Mouse (Mus musculus) stomach, embryonic 15.5 days (tissue): ENCODE measurements around the gene Itgad. TPM values are rescaled to one million over a fixed set of nuclear protein-coding genes. Genes with fewer than 3 reads are reported as not detected.

Experiments used
- ATAC-seq: fragments of 200-750 bp; cut with Nextera tagmentation; 2 replicates; pipeline ENCODE4 v1.8.0; 2017; ENCODE audit warnings: low read depth, moderate number of reproducible peaks, moderate TSS enrichment; ENCODE audit not compliant: insufficient read depth, low FRiP score
- H3K27ac ChIP-seq: fragments of 300-500 bp; sonication (generic); 2 replicates; pipeline ENCODE4 v1.5.1; 2015; ENCODE audit warnings: mild to moderate bottlenecking, inconsistent platforms
- H3K27me3 ChIP-seq: fragments of 300-500 bp; sonication (generic); replicated peaks from 2 replicates; pipeline ENCODE4 v1.6.1; 2015; ENCODE audit warnings: inconsistent platforms
- H3K36me3 ChIP-seq: fragments of 300-500 bp; sonication (generic); 2 replicates; pipeline ENCODE4 v1.6.1; 2015; ENCODE audit warnings: inconsistent platforms
- H3K4me1 ChIP-seq: fragments of 300-500 bp; sonication (generic); 2 replicates; pipeline ENCODE4 v1.6.1; 2015; ENCODE audit warnings: inconsistent platforms
- H3K4me2 ChIP-seq: fragments of 300-500 bp; sonication (generic); 2 replicates; pipeline ENCODE4 v1.6.1; 2015; ENCODE audit warnings: mild to moderate bottlenecking, inconsistent platforms
- H3K4me3 ChIP-seq: fragments of 300-500 bp; sonication (generic); replicated peaks from 2 replicates; pipeline ENCODE4 v1.5.1; 2015; ENCODE audit warnings: inconsistent platforms
- H3K9ac ChIP-seq: fragments of 300-500 bp; sonication (generic); 2 replicates; pipeline ENCODE4 v1.6.1; 2015; ENCODE audit warnings: inconsistent platforms
- H3K9me3 ChIP-seq: fragments of 300-500 bp; sonication (generic); 2 replicates; pipeline ENCODE4 v1.6.1; 2016; ENCODE audit warnings: inconsistent platforms
- WGBS: fragments of 180-500 bp; shearing (Covaris S2); methylation state at CpG from one replicate; pipeline ENCODE4 v1.1.7; 2015; 5-methylcytosine and 5-hydroxymethylcytosine counted together
- polyA plus RNA-seq: library from polyadenylated mRNA; unstranded; fragments of >200 nt; fragmentation: Nextera tagmentation; extraction: Ambion mirVana; gene quantifications from 2 replicates; pipeline ENCODE4 v1.2.1, GENCODE M21; 2015

Gene Itgad
- polyA plus RNA-seq, 1 experiment from 2014 or later, result not detected

DNA sequence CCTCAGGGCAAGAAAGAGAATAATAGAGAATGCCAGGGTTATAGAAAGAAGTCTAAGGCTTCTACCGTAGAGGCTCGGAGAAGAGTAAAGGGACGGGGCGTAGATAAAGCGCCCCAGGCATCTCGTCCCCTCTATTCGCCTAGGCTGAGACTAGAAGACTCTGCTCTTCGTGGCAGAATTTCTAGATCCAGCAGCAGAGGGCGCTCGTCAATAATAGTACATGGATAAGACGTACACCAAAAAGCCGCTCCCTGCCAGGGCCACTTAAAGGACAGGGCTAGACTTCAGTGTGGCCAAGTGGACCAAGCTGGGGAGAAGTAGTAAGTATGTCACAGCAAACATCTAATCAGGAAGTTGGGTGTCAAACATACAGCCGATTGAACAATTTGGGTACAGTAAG lies 93.3 kb downstream of the Itgad start:
- H3K9ac ChIP-seq, result peak overlapping the region; percentile 60; the same call in 1 of the 2 replicates
- H3K4me2 ChIP-seq, result peak overlapping the region; percentile 61
- H3K4me3 ChIP-seq, result peak overlapping the region; percentile 55
- WGBS, result under 1% methylated on average over 13 of the region's 13 CpGs
- no peaks in the 10 kb centered on the region for H3K27me3 ChIP-seq
- no peaks in the 10 kb centered on the region for H3K9me3 ChIP-seq
- peak overlapping the region; percentile 97 for H3K27ac ChIP-seq
- peaks cover 35% of the 10 kb centered on the region for H3K4me1 ChIP-seq
- peaks cover 26% of the 10 kb centered on the region for H3K36me3 ChIP-seq
- peak; percentile 75 for ATAC-seq

GRCm38 (mm10) chr7:128248081-128249042 lies 94.2 kb downstream of the Itgad start:
- Histone ChIP-seq H3K4me2 (peak overlapping the region; percentile 61), H3K9ac (peak overlapping the region; percentile 16; the same call in 1 of the 2 replicates), H3K4me1 (peaks cover 35% of the 10 kb centered on the region), H3K27me3 (no peaks in the 10 kb centered on the region), H3K36me3 (peaks cover 21% of the 10 kb centered on the region), H3K9me3 (no peaks in the 10 kb centered on the region), H3K27ac (no peak overlapping the region; the same call in 1 of the 2 replicates), H3K4me3 (peak overlapping the region; percentile 55)
- 75% methylated on average over 10 of the region's 10 CpGs for WGBS
- no peak for ATAC-seq

- Histone ChIP-seq H3K4me3 (no peak overlapping the region), H3K9ac (no peak overlapping the region), H3K27me3 (no peaks in the 10 kb centered on the region), H3K36me3 (peaks cover 13% of the 10 kb centered on the region; the same call in 1 of the 2 replicates), H3K27ac (no peak overlapping the region), H3K4me2 (peak overlapping the region; percentile 5; the same call in 1 of the 2 replicates), H3K9me3 (no peaks in the 10 kb centered on the region), H3K4me1 (peaks cover 35% of the 10 kb centered on the region)
- no peak for ATAC-seq
- WGBS, result 78% methylated on average over 5 of the region's 5 CpGs
These were observed 95.8 kb downstream of the Itgad start for GRCm38 (mm10) chr7:128249998-128250397.

- H3K27me3 ChIP-seq, result no peaks in the 10 kb centered on the region
- peak overlapping the region; percentile 43 for H3K4me2 ChIP-seq
- 0 out of 2 replicates have a peak, but pooled peaks cover 7% of the 10 kb centered on the region for H3K36me3 ChIP-seq
- no peak for ATAC-seq
- H3K4me1 ChIP-seq, result peaks cover 25% of the 10 kb centered on the region
- no peak overlapping the region for H3K9ac ChIP-seq
- no peaks in the 10 kb centered on the region for H3K9me3 ChIP-seq
- no peak overlapping the region; the same call in 1 of the 2 replicates for H3K4me3 ChIP-seq
- H3K27ac ChIP-seq, result no peak overlapping the region
- WGBS, result 47% methylated on average over 12 of the region's 12 CpGs
These were observed 97.8 kb downstream of the Itgad start for GRCm38 (mm10) chr7:128251946-128252345.

GRCm38 (mm10) chr7:128252609-128253008 lies 98.4 kb downstream of the Itgad start:
- ATAC-seq, result no peak
- Histone ChIP-seq H3K27ac (no peak overlapping the region), H3K4me3 (0 out of 2 replicates have a peak overlapping the region, but pooled peaks have one; percentile 7), H3K4me1 (peaks cover 24% of the 10 kb centered on the region), H3K9me3 (no peaks in the 10 kb centered on the region), H3K36me3 (0 out of 2 replicates have a peak, but pooled peaks cover 7% of the 10 kb centered on the region), H3K27me3 (no peaks in the 10 kb centered on the region), H3K4me2 (peak overlapping the region; percentile 43), H3K9ac (no peak overlapping the region)
- WGBS, result 16% methylated on average over 24 of the region's 24 CpGs

GRCm38 (mm10) chr7:128254978-128255377 lies 100.8 kb downstream of the Itgad start:
- no peaks in the 10 kb centered on the region for H3K27me3 ChIP-seq
- H3K4me2 ChIP-seq, result no peak overlapping the region
- H3K4me3 ChIP-seq, result no peak overlapping the region
- H3K36me3 ChIP-seq, result 0 out of 2 replicates have a peak, but pooled peaks cover 7% of the 10 kb centered on the region
- peaks cover 12% of the 10 kb centered on the region for H3K4me1 ChIP-seq
- H3K9me3 ChIP-seq, result no peaks in the 10 kb centered on the region
- WGBS, result 48% methylated on average over 2 of the region's 2 CpGs
- no peak for ATAC-seq
- no peak overlapping the region for H3K27ac ChIP-seq
- H3K9ac ChIP-seq, result no peak overlapping the region

DNA sequence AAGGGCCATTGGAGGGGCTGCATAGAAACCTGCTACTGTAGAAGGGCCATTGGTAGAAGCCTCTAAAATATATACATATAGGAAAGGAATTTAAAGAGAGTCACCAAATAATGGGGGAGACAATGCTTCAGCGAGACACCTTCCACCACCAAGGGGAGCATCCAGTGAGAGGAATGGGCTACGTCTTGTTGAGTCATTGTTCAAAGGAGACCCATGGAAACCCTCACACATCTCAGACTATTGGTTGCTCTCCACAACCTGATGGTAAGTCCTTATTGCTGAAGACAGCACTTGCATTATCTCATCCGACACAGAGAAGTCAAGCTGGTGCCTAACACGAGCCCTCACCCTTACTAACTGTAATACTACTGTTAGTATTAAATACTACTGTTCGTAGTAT lies 101.6 kb downstream of the Itgad start:
- H3K27me3 ChIP-seq, result no peaks in the 10 kb centered on the region
- peaks cover 8% of the 10 kb centered on the region; the same call in 1 of the 2 replicates for H3K4me1 ChIP-seq
- 0 out of 2 replicates have a peak, but pooled peaks cover 7% of the 10 kb centered on the region for H3K36me3 ChIP-seq
- 76% methylated on average over 5 of the region's 5 CpGs for WGBS
- no peak overlapping the region for H3K4me3 ChIP-seq
- no peak overlapping the region for H3K27ac ChIP-seq
- ATAC-seq, result no peak
- no peaks in the 10 kb centered on the region for H3K9me3 ChIP-seq
- no peak overlapping the region for H3K4me2 ChIP-seq
- no peak overlapping the region for H3K9ac ChIP-seq

DNA sequence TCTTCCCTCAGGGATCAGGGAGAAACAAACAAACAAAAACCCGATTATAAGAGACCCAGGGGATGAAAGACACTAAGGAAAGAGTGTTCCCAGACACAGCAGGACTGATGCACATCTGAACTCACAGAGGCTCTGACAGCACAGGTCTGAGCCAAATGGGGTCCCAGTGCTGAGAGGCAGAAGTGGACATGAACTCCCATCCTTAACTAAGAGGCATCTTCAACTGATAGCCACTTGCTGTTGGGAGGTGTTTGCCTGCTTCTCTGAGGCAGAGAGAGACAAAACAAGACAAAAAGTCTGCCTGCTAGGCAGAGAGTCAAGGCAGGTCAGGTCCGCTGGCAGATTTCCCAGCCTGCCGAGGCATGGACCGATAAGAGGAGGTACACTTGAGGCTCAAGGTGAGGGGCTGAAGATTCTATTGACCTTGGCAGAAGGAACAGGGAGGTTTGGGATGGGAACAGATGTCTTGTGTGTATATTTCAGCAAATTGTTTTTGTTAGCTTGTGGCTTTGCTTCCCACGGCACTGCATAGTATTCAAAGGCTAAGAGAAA lies 102.7 kb downstream of the Itgad start:
- WGBS, result 22% methylated on average over 5 of the region's 5 CpGs
- Histone ChIP-seq H3K27ac (no peak overlapping the region), H3K4me2 (no peak overlapping the region), H3K27me3 (no peaks in the 10 kb centered on the region), H3K4me1 (0 out of 2 replicates have a peak, but pooled peaks cover 3% of the 10 kb centered on the region), H3K36me3 (0 out of 2 replicates have a peak, but pooled peaks cover 7% of the 10 kb centered on the region), H3K9me3 (no peaks in the 10 kb centered on the region), H3K9ac (no peak overlapping the region), H3K4me3 (no peak overlapping the region)
- no peak for ATAC-seq

DNA sequence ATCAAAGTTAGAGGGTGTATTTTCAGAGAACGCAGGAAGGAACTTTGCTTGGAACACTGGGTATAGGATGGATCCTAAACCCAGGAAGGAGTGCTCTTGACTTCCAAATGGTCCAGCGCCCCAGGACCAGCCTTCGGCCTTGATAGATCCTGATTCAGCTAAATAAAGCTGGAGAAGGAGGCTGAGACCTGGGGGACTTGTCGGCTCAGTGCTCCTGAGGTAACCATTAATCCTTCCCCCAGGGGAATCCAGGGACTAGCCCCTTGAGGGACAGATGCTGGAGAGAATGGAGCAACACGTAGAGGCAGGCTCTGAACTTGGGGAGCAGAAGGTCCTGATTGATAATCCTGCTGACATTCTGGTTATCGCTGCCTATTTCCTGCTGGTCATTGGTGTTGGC lies 111.2 kb downstream of the Itgad start, which contains the start of gene Slc5a2:
TSS of gene Slc5a2 (plus strand) at position 247 of the 400 bp plus-strand sequence.
- Histone ChIP-seq H3K9ac (no peak within 1 kb of the TSS), H3K9me3 (no peaks in the 10 kb centered on the region), H3K27me3 (no peaks in the 10 kb centered on the region), H3K36me3 (no peaks in the 10 kb centered on the region), H3K4me1 (0 out of 2 replicates have a peak, but pooled peaks cover 4% of the 10 kb centered on the region), H3K27ac (no peak within 1 kb of the TSS), H3K4me3 (no peak within 1 kb of the TSS), H3K4me2 (no peak within 1 kb of the TSS)
- WGBS, result 78% methylated on average over 6 of the region's 6 CpGs
- ATAC-seq, result no peak

- H3K36me3 ChIP-seq, result no peaks in the 10 kb centered on the region
- H3K27me3 ChIP-seq, result no peaks in the 10 kb centered on the region
- H3K9me3 ChIP-seq, result no peaks in the 10 kb centered on the region
- H3K4me2 ChIP-seq, result no peak overlapping the region
- H3K9ac ChIP-seq, result no peak overlapping the region
- ATAC-seq, result no peak
- no peak overlapping the region for H3K27ac ChIP-seq
- WGBS, result 71% methylated on average over 5 of the region's 5 CpGs
- no peak overlapping the region for H3K4me3 ChIP-seq
- peaks cover 9% of the 10 kb centered on the region; the same call in 1 of the 2 replicates for H3K4me1 ChIP-seq
These were observed 111.9 kb downstream of the Itgad start for GRCm38 (mm10) chr7:128266056-128266455.

- no peaks in the 10 kb centered on the region for H3K27me3 ChIP-seq
- 57% methylated on average over 13 of the region's 13 CpGs for WGBS
These were observed 113.2 kb downstream of the Itgad start for GRCm38 (mm10) chr7:128267391-128267790.

More at GRCm38 (mm10) chr7:128267391-128267790, 113.2 kb downstream of the Itgad start:
- Histone ChIP-seq H3K27ac (no peak overlapping the region), H3K36me3 (no peaks in the 10 kb centered on the region), H3K9me3 (no peaks in the 10 kb centered on the region), H3K4me1 (peaks cover 9% of the 10 kb centered on the region; the same call in 1 of the 2 replicates), H3K4me2 (no peak overlapping the region), H3K4me3 (no peak overlapping the region), H3K9ac (no peak overlapping the region)
- no peak for ATAC-seq
